Comparison of ENCODE assay signal across 12 mouse cellular contexts in genomic region chr15:103112309-103112708, GRCm38 (mm10).
"Had no signal": no experiment of that assay in that cellular context is flagged by ENCODE, and none has a peak within 500 bp of the region (broad histone marks: within the 10 kb centered on the region; RNA-seq: fewer than 3 reads in every experiment).

No protein-coding gene starts in this region.

- H3K9ac ChIP-seq: liver, embryonic 13.5 days; liver, postnatal 0 days; lung, embryonic 15.5 days; midbrain, embryonic 13.5 days; neural tube, embryonic 15.5 days had no signal

- H3K36me3 ChIP-seq: liver, embryonic 13.5 days; lung, embryonic 15.5 days; midbrain, embryonic 13.5 days; neural tube, embryonic 15.5 days had no signal

- DNase-seq: kidney, postnatal 25 days; liver; liver, embryonic 13.5 days; liver, postnatal 0 days; lung, postnatal 36 days; right cerebral cortex, adult 18-20 months; thymus, postnatal 4 days had no signal

- H3K4me2 ChIP-seq: liver, embryonic 13.5 days; lung, embryonic 15.5 days; midbrain, embryonic 13.5 days; neural tube, embryonic 15.5 days had no signal

- H3K27ac ChIP-seq: left cerebral cortex, adult 2 months; liver, embryonic 13.5 days; lung, embryonic 15.5 days; midbrain, embryonic 13.5 days; neural tube, embryonic 15.5 days had no signal

- H3K4me1 ChIP-seq: liver, embryonic 13.5 days; lung, embryonic 15.5 days had no signal

- H3K4me3 ChIP-seq: left cerebral cortex, adult 2 months; liver, embryonic 13.5 days; lung, embryonic 15.5 days; midbrain, embryonic 13.5 days; myocyte; neural tube, embryonic 15.5 days had no signal

- ATAC-seq: liver, postnatal 0 days; midbrain, embryonic 13.5 days had no signal

- H3K27me3 ChIP-seq: neural tube, embryonic 15.5 days had no signal

- H3K9me3 ChIP-seq: liver, embryonic 13.5 days; lung, embryonic 15.5 days; midbrain, embryonic 13.5 days; neural tube, embryonic 15.5 days had no signal
